Mouse (Mus musculus) urinary bladder, postnatal 10 days (tissue): ENCODE measurements around the gene Lasp1.

Experiments
- DNase-seq: peaks from one replicate; pipeline ENCODE4 v3.0.0; 2022; ENCODE audit warnings: low spot score

Gene Lasp1

DNA sequence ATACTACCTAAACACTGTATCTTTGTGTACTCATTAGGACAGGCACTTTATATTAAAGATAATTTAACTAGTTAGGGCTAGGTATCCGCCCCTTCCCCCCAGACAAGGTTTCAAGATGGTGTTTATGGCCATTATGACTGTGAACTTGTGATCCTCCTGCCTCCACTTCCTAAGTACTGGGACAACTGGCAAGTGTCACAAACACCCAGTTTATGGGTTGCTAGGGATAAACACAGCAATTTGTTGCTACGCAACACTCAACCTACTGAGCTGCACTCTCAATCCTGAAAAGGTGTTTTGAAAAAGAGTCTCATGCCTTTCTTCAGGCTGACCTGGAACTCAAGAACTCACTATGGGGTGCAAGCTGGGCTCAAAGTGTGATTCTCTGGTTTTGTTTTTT lies 78.5 kb downstream of the Lasp1 start:
- no peak for DNase-seq

DNA sequence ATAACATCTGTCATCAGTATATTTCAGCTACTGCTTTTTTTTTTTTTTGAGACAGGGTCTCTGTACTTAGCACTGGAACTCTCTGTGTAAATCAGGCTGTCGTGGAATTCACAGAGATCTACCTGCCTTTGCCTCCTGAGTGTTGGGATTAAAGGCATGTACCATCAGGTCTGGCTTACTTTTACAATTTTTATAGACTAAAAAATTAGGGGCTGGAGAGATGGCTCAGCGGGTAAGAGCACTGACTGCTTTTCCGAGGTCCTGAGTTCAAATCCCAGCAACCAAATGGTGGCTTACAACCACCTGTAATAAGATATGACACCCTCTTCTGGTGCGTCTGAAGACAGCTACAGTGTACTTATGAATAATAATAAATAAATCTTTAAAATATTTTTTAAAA lies 81.6 kb downstream of the Lasp1 start:
- DNase-seq: no peak

DNA sequence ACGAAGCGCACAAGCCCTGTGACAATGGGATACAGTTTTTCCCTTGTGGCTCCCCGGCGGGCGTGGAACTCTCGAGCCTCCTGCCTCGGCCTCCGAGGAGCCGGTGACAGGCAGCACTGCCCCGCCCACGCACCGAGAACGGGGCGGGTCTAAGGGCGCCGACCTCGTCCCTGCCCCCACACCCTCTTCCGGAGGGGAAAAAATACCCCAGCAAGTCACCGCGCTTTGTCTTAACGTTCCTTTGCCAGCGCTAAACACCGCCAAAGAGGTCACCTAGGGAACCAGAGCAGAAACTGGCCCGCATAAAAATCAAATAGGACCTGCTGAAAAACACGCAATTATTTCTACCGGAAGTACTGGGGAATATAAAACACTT lies 84.7 kb downstream of the Lasp1 start:
- no peak for DNase-seq

DNA sequence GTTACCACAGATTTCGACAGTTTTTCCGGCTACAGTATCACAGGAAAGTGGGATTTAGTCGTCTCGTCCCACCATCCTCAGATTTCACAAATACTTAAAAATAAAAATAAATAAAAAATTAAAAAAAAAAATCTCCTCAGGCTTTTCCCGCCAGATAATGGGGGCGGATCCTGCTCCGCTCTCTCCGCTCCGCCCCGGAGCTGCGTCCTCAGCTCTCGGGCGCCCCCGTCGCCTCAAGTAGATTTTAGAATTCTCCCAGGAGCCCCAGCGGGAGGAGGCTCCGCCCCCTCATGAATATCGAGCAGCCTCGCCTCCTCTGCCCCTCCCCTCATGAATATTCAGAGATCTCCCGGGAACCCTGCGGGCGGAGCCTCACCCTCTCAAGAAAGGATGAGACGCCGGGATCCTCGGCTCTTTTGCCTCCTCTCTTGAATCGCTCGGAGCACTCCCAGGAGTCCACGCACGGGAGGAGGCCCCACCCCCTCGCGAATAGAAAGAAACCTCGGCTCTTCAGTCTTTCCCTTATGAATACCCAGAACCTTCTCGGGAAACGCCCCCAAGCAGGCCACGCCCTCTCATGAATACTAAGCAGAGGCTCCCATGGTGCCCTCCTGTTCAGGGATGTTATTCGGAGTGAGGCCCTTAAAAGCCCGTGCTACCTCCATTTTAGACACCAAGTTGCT lies 85.3 kb downstream of the Lasp1 start, which contains the start of gene Fbxo47:
TSS of gene Fbxo47 (minus strand) at position 237 of the 683 bp plus-strand sequence.
- DNase-seq: peak; percentile 74

DNA sequence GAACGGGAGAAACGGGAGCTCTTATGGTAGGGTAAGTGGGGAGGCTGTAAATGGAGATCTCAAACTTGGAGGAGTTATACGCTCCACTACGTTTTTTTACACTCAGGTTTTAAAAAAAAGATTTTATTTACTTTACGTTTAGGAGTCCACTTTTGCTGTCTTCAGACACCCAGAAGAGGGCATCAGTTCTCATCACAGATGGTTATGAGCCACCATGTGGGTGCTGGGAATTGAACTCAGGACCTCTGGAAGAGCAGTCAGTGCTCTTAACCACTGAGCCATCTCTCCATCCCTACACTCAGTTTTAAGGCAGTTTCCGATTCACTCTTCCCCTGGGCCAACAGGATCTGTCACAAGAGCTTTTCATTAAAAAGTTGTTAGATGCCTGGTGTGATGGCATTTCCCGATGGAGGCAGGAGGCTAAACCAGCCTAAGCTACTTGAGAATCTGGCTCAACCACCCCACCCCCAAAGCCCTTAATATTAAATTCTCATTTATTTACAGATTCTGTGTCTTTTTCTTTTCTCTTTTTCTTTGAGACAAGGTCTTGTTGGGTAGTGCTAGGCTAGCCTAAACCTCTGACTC lies 85.9 kb downstream of the Lasp1 start:
- DNase-seq: no peak

DNA sequence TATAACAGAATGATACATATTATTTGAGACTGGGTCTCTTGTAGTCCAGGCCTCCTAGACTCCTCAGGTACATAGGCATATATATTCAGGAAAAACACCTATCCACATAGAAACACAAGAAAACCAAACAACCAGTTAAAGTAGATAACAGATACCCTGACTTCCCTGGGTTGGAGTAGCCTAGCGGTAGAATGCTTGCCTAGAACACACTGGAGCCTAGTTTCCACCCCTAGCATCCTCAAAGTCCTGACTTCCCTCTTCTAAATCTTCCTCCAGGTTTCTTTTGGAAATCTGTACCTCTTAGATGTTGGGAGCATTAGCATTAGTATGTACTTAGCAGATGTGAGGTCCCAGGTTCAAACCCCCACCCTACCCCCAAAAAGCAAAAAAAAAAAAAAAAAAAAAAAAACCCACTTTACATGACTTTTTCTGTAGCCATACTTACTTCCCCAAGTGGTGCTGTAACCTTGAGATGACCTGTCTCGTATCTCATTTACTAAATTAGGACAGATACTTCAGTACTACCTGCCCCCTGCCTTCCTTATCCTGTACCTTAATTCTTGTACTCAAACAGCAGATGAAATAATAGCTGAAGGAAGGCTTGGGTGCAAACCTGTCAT lies 86.6 kb downstream of the Lasp1 start:
- DNase-seq: no peak
